Mouse (Mus musculus): Measurements from ENCODE around the gene Dapk1. TPM values are rescaled to one million over a fixed set of nuclear protein-coding genes. Genes with fewer than 3 reads are reported as not detected.

Dapk1 gene
- polyA plus RNA-seq, 1 experiment = 33.2 TPM

GRCm38 (mm10) chr13:60659600-60659999 is 57.9 kb downstream of the Dapk1 start:
- Histone ChIP-seq H3K4me1 (ENCODE audit: control insufficient read depth, insufficient read depth, low read length) (peaks cover 17% of the 10 kb centered on the region), H3K27ac (ENCODE audit: insufficient read depth, low read depth, low read length) (no peak overlapping the region), H3K4me3 (ENCODE audit: insufficient read depth, low read length) (no peak overlapping the region)
- TF ChIP-seq POLR2A (IDR thresholded peaks at IDR 0.05; ENCODE audit: borderline replicate concordance, low read depth, low read length) (no peak), CTCF (IDR thresholded peaks at IDR 0.05; ENCODE audit: low read depth, low read length) (no peak)

GRCm38 (mm10) chr13:60660056-60660455 is 58.3 kb downstream of the Dapk1 start:
- Histone ChIP-seq H3K4me3 (ENCODE audit: insufficient read depth, low read length) (no peak overlapping the region), H3K4me1 (ENCODE audit: control insufficient read depth, insufficient read depth, low read length) (peaks cover 17% of the 10 kb centered on the region), H3K27ac (ENCODE audit: insufficient read depth, low read depth, low read length) (no peak overlapping the region)
- TF ChIP-seq CTCF (IDR thresholded peaks at IDR 0.05; ENCODE audit: low read depth, low read length) = no peak
- TF ChIP-seq POLR2A (IDR thresholded peaks at IDR 0.05; ENCODE audit: borderline replicate concordance, low read depth, low read length) = no peak

GRCm38 (mm10) chr13:60660711-60661261 is 59.0 kb downstream of the Dapk1 start:
- Histone ChIP-seq H3K27ac (ENCODE audit: insufficient read depth, low read depth, low read length) (no peak overlapping the region), H3K4me1 (ENCODE audit: control insufficient read depth, insufficient read depth, low read length) (peaks cover 17% of the 10 kb centered on the region), H3K4me3 (ENCODE audit: insufficient read depth, low read length) (no peak overlapping the region)
- TF ChIP-seq CTCF (IDR thresholded peaks at IDR 0.05; ENCODE audit: low read depth, low read length) (no peak), POLR2A (IDR thresholded peaks at IDR 0.05; ENCODE audit: borderline replicate concordance, low read depth, low read length) (no peak)

GRCm38 (mm10) chr13:60662493-60663177 is 60.9 kb downstream of the Dapk1 start:
- H3K27ac ChIP-seq (ENCODE audit: insufficient read depth, low read depth, low read length) = no peak overlapping the region
- H3K4me3 ChIP-seq (ENCODE audit: insufficient read depth, low read length) = no peak overlapping the region
- TF ChIP-seq POLR2A (IDR thresholded peaks at IDR 0.05; ENCODE audit: borderline replicate concordance, low read depth, low read length) (no peak), CTCF (IDR thresholded peaks at IDR 0.05; ENCODE audit: low read depth, low read length) (no peak)
- peaks cover 17% of the 10 kb centered on the region for H3K4me1 ChIP-seq (ENCODE audit: control insufficient read depth, insufficient read depth, low read length)

GRCm38 (mm10) chr13:60664058-60664457 is 62.3 kb downstream of the Dapk1 start:
- Histone ChIP-seq H3K4me1 (ENCODE audit: control insufficient read depth, insufficient read depth, low read length) (peaks cover 25% of the 10 kb centered on the region), H3K4me3 (ENCODE audit: insufficient read depth, low read length) (no peak overlapping the region), H3K27ac (ENCODE audit: insufficient read depth, low read depth, low read length) (no peak overlapping the region)
- TF ChIP-seq POLR2A (IDR thresholded peaks at IDR 0.05; ENCODE audit: borderline replicate concordance, low read depth, low read length) = no peak
- no peak for TF ChIP-seq CTCF (IDR thresholded peaks at IDR 0.05; ENCODE audit: low read depth, low read length)

- Histone ChIP-seq H3K4me3 (ENCODE audit: insufficient read depth, low read length) (no peak overlapping the region), H3K27ac (ENCODE audit: insufficient read depth, low read depth, low read length) (no peak overlapping the region), H3K4me1 (ENCODE audit: control insufficient read depth, insufficient read depth, low read length) (peaks cover 24% of the 10 kb centered on the region)
- no peak for TF ChIP-seq CTCF (IDR thresholded peaks at IDR 0.05; ENCODE audit: low read depth, low read length)
- no peak for TF ChIP-seq POLR2A (IDR thresholded peaks at IDR 0.05; ENCODE audit: borderline replicate concordance, low read depth, low read length)
Observed at GRCm38 (mm10) chr13:60664816-60665215, 63.1 kb downstream of the Dapk1 start.

- Histone ChIP-seq H3K4me1 (ENCODE audit: control insufficient read depth, insufficient read depth, low read length) (peaks cover 25% of the 10 kb centered on the region), H3K27ac (ENCODE audit: insufficient read depth, low read depth, low read length) (no peak overlapping the region), H3K4me3 (ENCODE audit: insufficient read depth, low read length) (no peak overlapping the region)
- no peak for TF ChIP-seq POLR2A (IDR thresholded peaks at IDR 0.05; ENCODE audit: borderline replicate concordance, low read depth, low read length)
- no peak for TF ChIP-seq CTCF (IDR thresholded peaks at IDR 0.05; ENCODE audit: low read depth, low read length)
Observed at GRCm38 (mm10) chr13:60665402-60665801, 63.7 kb downstream of the Dapk1 start.

GRCm38 (mm10) chr13:60668036-60668435 is 66.3 kb downstream of the Dapk1 start:
- TF ChIP-seq POLR2A (IDR thresholded peaks at IDR 0.05; ENCODE audit: borderline replicate concordance, low read depth, low read length) = no peak
- no peak for TF ChIP-seq CTCF (IDR thresholded peaks at IDR 0.05; ENCODE audit: low read depth, low read length)
- Histone ChIP-seq H3K4me1 (ENCODE audit: control insufficient read depth, insufficient read depth, low read length) (peaks cover 37% of the 10 kb centered on the region), H3K4me3 (ENCODE audit: insufficient read depth, low read length) (no peak overlapping the region), H3K27ac (ENCODE audit: insufficient read depth, low read depth, low read length) (no peak overlapping the region)

- TF ChIP-seq POLR2A (IDR thresholded peaks at IDR 0.05; ENCODE audit: borderline replicate concordance, low read depth, low read length) = no peak
- TF ChIP-seq CTCF (IDR thresholded peaks at IDR 0.05; ENCODE audit: low read depth, low read length) = no peak
- Histone ChIP-seq H3K4me1 (ENCODE audit: control insufficient read depth, insufficient read depth, low read length) (peaks cover 56% of the 10 kb centered on the region), H3K4me3 (ENCODE audit: insufficient read depth, low read length) (peak overlapping the region; percentile 16; the same call in 1 of the 2 replicates), H3K27ac (ENCODE audit: insufficient read depth, low read depth, low read length) (peak overlapping the region; percentile 88)
Observed at GRCm38 (mm10) chr13:60670605-60671004, 68.9 kb downstream of the Dapk1 start.

GRCm38 (mm10) chr13:60671235-60671634 is 69.5 kb downstream of the Dapk1 start:
- H3K27ac ChIP-seq (ENCODE audit: insufficient read depth, low read depth, low read length) = peak overlapping the region; percentile 88
- H3K4me1 ChIP-seq (ENCODE audit: control insufficient read depth, insufficient read depth, low read length) = peaks cover 56% of the 10 kb centered on the region
- TF ChIP-seq CTCF (IDR thresholded peaks at IDR 0.05; ENCODE audit: low read depth, low read length) (no peak), POLR2A (IDR thresholded peaks at IDR 0.05; ENCODE audit: borderline replicate concordance, low read depth, low read length) (no peak)
- no peak overlapping the region for H3K4me3 ChIP-seq (ENCODE audit: insufficient read depth, low read length)
